Mouse (Mus musculus) c-Kit-positive CD71-positive TER-119-negative erythroid progenitor cells, embryonic 14.5 days (primary cell): Measurements from ENCODE around the gene Def6.

Source experiments
- DNase-seq: peaks from one replicate; pipeline ENCODE4 v3.0.0-alpha.2; 2013; ENCODE audit warnings: low read depth

Def6 gene

DNA sequence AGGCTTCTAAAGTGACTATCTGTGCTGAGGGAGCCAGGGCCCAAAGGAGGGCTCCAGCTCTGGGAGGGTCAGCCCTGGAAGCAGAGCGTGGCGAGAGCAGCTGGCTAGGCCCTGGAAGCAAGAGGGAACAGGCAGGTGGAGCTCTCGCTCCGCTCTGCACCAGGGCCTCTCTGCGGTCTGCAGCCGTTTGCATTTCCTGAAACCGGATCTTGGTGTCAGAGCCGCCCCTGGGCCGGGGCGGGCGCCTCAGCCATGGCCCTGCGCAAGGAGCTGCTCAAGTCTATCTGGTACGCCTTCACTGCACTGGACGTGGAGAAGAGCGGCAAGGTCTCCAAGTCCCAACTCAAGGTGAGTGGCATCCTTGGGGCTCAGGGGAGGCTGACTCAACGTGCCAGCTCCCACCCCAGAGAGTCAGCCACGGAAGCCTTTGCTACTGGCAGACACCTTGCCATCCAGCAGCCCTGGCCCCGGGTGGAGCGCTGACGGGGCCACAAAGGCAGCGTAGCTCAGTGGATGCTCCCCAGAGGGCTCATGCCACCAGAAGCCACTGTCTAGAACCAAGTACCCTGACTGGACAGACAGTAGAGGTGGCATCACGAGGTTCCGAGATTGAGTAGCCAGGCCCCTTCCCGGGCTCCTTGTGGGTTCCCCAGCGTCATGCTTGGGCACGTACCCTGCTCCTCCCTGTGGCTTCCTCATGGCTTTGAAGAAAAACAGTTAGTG, at the start of gene Def6:
TSS of gene Def6 (plus strand) at position 188 of the 723 bp plus-strand sequence.
- no peak for DNase-seq

DNA sequence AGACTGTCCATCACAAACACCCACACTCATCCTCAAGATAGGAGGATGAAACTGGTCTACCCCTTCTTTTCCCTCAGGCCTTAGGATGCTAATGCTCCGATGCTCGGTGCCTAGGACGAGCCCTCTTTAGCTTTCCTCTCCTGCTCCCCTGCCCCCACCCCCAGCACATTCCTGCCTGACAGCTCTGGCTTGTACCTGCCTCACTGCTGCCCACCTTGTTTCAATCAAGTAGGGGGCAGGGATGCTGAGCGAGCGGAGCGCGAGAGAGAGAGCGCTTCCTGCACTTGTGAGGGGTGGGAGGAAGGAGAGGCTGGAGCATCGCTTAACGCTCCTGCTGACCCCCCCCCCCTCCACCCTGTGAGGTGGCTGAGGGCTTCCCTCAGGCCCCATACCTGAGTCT, 47.2 kb upstream of the Def6 start:
- DNase-seq: no peak

DNA sequence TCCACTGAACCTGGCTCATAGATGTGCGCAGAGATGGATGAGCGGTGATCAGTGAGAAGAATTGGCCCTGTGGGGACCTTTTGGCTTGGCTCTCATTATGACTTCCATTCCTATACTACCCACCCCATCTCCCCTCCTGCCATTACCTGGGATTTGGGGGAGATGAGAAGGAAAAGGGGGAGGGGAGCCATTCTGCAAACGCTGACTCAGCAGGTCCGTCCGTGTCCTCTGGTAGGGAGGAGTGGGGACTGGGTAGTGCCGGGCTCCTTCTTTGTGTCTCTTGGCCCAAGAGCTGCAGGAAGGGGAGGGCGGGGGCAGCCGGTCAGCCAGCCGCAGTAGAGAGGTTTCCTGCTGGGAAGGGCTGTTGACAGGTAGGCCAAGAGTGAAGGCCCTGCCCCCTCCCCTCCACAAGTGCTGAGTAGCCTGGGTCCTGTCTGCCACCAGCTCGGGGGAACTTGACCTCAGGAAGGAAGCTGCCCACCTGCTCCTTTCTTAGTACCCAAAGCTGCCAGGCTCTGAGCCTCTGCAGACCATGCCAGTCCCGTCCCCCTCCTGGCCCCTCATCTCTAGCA, 46.2 kb upstream of the Def6 start:
- DNase-seq: no peak

DNA sequence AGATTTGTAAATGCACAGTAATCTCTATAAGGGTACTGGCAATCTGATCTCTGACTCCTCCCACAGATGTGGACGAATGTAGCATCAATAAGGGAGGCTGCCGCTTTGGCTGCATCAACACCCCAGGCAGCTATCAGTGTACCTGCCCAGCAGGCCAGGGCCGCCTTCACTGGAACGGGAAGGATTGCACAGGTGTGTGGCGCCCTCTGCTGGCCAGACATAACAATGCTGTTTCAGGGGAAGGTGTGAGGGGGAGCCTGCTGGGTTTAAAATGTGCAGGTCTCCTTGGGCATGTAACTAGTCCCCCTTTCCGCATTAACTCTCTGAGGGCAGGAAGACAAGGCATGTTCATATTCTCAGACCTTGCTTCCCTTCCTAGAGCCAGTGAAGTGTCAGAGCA, 43.9 kb upstream of the Def6 start:
- DNase-seq: peak; percentile 44

DNA sequence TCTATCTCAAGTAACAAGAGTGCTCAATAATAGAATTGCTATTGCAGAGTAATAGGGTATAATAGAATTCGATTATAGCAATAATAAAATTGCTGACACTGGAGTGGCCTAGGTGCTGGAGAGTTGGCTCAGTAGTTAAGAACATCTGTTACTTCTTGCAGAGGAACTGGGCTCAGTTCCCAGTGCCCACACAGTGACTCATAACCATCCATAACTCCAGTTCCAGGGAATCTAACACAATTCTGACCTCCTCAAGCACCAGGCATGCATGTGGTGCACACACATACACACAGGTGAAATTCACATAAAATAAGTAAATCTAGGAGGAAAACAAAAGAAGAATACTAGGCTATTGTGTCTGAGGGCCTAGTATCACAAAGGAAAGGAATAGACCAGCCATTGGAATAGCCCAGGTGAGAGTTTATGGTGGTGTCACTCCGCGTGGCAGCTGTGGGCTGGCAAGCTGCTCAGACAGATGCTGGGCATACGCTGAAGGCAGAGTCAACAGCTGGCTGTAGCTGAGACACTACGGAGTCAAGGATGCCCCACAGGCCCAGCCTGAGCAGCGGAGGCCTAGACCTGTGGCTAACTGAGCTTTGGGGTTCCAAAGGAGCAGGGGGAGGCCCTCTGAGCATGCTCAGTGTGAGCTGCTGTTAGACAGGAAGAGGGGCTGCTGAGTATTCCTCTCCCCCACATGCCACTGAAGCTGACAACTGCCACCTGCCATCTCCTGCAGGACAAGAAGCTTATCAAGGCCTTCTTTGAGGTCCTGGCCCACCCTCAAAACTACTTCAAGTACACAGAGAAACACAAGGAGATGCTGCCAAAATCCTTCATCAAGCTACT, 36.9 kb upstream of the Def6 start:
- DNase-seq: no peak

DNA sequence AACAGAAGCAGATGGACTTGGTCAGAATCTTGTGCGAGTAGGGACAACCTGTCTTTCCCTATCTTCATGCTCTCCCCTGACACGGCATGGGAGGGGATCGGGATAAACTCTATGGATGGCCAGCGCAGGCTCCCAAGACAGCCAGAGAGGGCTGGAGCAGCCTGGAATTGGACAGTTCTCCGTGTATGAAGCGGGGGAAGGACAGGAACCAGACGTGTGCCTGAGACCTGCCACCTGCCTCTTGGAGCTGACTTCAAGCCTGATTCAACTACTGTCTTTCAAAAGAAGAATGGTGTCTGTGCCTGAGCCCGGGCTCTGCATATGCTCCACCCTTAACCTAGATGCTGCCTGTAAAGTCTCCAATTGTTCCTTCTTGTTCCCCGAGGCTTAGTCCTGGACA, 34.9 kb upstream of the Def6 start:
- no peak for DNase-seq

DNA sequence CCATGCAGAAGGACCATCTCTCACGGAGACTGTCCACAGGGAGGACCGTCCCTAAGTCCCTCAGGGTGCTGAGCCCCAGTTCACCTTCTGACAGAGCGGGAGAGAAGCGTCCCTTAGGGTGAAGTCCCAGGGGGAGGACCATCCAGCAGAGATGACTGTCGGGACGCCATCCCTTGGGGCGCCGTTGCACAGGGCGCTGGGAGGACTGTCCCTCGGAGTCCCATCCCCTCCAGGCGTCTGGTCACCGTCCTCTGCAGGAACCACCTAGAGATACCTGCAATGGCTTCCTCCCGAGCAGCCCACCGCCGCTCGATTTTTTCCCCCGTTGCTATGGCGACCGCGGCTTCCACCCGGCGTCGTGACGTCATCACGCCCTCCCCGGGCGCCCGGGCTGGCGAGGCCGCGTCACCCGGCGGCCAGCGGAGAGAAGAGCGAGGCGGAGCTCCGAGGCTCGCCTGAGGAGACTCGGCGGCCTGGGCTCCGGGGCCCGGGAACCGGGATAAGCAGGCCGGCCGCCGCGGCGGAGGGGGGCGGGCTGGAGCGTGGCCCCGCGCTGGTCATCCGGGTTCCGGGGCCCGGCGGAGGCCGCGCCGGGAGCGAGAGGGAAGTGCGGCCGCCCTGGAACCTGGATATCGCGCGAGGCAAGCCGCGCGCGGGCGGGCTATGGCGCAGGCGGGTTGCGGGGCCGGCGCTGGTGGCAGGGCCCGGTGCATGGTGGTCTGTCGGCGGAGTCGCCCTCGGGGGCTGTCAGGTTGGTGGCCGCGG, 30.6 kb upstream of the Def6 start, which contains the start of gene Zfp523:
TSS of gene Zfp523 (plus strand) at position 355 of the 765 bp plus-strand sequence.
- DNase-seq: peak; percentile 67

DNA sequence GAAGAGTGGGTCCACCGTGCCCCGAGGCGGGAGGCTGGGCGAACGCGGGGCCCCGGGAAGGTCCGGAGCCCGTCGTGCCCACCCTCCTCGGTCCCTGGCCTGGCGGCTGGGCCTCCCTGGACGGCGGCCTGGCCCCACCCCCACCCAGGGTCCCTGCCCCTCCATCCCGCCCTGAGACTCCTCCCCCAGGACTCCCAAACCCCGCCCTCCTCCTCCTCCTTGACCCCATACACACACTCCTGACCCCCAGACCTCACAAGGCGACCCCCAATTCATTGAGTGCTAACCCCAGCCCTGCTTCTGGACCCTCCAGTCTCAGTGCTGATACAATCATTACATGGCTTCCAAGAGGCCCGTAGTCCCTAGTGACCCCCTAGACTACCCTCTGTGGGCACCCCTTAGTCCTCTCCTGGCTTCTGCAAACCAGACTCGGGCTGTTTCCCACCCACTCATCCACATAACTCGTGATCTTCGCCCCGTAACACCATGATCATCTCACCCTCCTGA, 30.0 kb upstream of the Def6 start:
- no peak for DNase-seq

DNA sequence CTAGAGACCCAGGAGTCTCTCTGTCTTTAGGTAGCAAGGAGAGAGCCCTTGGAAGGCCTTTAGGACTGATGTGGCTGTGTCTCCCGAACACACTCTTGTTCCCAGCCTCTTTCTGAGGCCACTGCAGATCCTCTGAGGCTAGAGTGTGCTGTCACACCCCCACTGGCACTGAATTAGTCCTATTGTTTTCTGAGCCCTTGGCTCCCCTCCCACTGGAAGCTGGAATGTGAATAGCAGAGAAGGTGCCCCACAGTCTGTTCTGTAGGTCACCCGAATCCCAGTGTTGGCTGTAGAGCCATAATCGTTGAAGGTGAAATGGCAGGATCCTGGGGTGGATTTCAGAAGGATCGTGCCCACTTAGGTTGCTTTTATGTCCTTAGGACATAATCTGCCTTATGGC, 27.2 kb upstream of the Def6 start:
- no peak for DNase-seq

DNA sequence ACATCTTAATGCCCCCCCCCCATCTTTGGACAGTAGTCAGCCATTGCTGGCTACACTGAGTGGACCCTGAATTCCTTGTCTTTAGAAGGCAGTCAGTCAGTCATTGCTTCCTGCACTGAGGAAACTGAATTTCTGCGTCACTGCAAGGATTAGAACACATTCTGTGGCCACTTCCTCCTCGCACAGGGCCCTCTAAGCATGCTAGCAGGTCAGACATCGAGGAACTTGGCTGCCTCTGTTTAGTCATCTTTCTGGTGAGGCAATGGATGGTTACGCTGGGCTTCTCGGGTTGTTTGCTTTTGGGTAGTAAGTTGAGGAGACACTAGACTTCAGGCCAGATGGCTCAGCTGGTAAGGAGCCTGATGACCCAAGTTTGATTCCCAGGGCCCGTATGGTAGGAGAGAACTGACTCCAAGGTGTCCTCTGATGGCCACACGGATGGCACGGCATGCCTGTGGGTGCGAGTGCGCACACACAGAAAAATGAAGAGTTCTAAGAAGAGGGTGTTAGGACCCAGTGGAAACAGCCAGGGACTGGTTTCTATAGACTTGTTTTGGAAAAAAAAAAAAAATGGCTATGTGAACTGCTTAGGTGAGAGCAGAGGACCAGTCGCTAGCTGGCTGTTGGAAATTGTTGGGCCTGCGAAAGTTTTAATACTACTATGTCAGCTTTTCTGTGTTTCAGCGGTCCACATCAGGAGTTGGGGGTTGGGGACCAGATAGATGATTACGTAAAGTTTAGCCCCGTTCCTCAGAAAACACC, 26.6 kb upstream of the Def6 start:
- no peak for DNase-seq

DNA sequence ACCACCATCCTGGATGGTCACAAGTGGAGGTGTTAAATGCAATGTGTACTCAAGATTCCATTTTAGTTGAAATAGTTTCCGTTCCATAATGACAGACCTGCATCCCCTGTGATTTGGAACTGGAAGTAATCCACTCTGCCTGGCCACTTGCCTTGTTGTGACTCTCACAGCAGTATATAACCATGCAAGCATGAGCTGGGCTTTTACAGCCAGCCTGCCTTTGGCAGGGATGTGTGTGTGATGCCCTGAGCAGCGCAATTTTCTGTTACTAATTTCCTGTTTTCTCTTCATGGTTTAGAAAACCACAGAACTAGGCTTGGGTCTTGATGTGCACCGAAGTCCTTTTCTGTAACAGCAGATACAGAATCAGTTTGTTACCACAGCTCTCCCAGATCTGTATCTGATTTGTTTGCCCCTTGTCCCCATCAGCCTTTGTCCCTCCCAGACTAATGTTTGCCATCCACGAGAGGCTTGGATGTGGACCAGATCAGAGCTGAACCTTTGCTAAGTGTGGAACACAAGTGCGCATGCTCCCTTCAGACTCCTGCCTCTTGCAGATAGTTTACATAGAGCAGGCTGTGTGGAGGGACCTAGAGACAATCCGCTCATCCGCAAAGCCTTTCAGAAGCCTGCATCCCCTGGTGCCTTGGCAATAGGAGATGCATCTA, 22.5 kb upstream of the Def6 start:
- DNase-seq: no peak

DNA sequence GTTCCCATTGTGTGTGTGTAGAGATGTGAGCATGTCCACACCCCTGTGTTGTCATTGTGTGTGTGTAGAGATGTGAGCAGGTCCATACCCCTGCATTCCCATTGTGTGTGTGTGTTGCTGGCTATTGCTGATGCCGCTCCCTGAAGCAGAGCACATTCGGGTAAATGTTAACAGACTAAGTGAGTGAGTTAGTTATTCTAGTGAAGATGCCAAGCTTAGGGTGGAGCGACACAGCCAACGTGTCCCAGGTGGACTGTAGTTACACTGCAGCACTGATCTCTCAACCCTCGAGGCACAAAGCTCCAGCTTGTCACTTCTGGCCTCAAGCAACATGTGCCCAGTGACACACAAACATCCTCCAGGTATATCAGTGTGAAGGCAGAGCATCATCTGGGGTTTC, 19.3 kb upstream of the Def6 start:
- no peak for DNase-seq

DNA sequence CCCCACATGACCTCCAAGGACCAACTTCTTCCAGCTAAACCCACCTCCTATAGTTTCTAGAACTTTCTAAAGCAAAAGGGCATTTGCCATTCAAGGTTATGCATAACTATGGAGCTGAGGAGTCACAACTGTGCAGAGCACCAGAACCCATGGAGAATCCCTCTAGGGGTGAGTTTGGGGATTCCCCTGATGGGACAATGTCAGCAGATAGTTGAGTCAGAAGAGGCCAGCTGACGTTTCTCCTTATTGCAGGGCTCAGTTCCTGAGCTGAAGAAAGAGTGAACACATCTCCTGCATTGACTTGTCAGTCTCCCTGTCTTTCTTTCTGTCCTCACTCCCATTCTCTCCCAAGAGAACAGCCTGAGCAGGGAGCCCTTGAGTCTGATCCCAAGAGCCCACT, 14.8 kb upstream of the Def6 start:
- DNase-seq: no peak

DNA sequence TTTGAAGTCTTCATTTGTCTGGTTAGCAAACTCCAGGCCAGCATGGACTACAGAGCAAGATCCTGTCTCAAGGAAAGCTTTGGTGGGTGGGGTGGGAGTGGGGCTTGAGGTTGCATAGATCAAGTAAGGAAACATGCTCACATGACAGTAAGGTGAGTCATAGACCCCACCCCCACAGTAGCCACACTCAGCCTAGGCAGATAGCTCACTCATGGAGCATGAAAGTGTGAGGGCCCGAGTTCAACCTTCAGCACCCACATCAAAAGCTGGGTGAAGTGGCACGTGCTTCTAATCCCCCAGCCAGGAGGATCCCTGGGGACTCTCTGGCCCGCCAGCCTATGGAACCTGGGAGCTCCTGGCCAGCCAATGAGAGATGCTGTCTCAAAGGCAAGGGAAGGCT, 14.0 kb upstream of the Def6 start:
- DNase-seq: no peak

DNA sequence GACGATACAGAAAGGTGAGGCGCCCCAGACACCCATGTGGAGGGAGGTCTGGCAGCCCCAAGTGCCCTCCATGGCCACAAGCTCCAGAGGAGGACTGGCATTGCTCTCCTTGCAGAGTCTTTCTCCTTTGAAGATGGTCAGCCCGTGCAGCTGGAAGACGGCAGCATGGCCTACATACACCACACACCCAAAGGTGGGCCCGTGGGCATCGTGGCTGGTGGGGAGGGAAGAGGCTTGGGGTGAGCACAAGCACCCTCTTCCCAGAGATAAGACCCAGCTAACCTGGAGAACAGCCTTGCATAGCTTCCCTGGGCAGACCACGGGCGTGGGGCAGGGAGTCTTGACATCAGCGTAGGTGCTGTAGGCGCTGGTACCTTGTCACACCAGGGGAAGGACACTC, 12.5 kb upstream of the Def6 start:
- no peak for DNase-seq

DNA sequence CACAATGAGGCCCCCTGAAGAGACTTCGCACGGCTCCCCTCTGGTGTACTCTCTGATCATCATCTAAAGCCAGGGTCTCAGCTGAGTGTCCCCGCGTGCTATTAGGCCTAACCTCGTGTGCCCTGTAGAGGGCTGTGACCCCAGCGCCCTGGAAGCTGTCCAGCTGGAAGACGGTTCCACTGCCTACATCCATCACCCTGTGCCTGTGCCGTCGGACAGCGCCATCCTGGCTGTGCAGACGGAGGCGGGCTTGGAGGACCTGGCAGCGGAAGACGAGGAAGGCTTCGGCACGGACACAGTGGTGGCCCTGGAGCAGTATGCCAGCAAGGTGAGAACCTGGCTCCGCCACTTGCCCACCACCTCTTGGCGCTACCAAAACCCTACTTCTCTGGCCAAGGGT, 9.9 kb upstream of the Def6 start:
- no peak for DNase-seq

DNA sequence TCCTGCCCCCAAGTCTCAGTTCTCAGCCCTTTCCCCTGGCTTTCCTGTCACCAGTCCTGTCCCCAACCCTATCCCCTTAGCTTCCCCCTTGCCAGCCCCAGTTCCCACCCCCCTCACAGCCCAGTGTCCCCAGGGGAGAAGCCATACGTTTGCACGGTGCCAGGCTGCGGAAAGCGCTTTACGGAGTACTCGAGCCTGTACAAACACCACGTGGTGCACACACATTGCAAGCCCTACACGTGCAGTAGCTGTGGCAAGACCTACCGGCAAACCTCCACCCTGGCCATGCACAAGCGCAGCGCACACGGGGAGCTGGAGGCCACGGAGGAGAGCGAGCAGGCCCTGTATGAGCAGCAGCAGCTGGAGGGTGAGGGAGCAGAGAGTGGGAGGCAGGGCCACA, 5.6 kb upstream of the Def6 start:
- no peak for DNase-seq

DNA sequence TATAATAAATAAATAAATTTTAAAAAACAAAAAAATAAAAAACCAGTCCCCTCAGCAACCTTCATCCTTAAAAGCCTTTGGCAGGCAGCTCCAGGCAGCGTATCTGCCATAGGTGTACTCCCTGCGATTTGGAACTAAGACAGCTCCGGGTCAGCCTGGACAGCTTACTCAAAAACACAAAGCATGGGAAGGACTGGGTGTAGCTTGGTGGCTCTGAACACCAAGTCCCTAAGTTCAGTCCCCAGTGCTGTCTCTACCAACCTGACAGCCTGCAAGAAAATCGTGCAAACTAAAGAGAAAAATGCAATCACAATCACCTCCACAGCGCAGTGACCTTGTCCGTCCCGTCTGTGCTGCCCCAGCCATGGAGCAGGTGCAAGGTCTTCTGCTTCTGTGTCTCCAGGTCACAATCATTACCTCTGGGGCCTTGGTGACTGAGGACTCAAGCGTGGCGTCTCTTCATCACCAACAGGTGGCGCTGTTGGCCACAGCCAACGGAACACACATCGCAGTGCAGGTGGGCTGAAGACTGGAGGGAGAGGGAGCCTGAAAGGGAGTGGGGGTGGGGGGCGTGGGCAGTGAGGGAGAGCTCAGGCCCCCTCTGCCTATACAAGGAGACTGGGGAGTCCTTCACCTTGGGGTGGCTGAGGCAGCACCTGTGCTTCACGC, 3.4 kb upstream of the Def6 start:
- no peak for DNase-seq

DNA sequence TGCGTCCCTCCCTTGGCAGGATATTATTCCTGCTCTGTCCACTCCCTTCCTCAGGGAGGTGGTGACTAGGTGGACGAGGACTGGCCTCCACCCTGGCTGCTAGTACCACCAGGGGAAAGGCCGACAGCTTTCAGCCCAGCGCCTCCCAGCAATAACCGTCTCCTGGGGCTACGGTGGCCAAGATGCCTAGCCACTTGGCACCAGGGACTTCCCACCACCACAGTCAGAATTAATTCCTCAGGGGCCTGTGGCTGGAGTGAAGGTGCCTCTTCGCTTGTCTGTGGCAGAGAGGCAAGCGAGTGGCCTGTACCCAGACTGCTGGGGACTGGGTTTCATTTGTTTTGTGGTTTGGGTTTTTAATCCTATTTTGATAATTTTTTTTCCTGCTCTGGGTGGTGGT, 2.1 kb upstream of the Def6 start:
- DNase-seq: no peak

DNA sequence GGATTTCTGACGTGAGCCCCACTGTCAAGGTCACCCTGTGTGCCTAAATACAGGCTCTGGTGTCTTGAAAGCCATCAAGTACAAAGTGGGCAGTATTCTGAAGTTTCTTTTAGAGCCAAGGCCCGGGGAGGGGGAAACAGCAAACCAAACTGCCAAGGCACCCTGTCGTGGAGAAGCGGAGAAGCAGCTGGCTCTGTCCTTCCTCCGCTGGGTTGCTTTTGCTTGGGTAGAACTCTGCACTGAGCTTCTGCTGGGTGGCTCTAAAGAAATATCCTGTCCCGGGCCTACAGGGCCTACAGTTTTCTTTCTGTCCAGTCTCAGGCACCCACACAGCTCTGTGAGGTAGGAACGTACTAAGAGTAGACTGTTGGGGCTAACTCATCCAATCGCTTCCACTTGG, 486 bp upstream of the Def6 start:
- no peak for DNase-seq

DNA sequence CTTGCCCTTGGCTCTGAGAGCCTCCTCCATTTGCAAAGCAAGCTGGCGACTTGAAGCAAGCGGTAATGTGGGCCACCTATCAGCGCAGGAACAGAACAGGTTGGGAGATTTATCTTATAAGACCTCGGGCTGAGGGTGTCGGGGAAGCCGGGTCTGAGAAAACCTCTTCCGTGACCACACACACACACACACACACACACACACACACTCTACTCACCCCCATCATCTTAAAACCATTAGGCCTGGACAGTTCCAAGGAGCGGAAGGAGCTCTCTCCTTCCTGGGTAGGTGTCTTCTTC, 685 bp downstream of the Def6 start:
- DNase-seq: no peak
